Comparison of ENCODE assay signal across 9 mouse cellular contexts in genomic region chr9:22226846-22227245, GRCm38 (mm10). TPM values are rescaled to one million over a fixed set of nuclear protein-coding genes. Genes with fewer than 3 reads are reported as not detected.
A peak's percentile ranks its signal among the peaks of the same experiment; 100 is the strongest.
DNase-seq lines count a peak whose midpoint lies in the region; ATAC-seq lines count a peak whose summit lies in the region.
"Had no signal": no experiment of that assay in that cellular context is flagged by ENCODE, and none has a peak within 500 bp of the region (broad histone marks: within the 10 kb centered on the region; RNA-seq: fewer than 3 reads in every experiment).

No protein-coding gene starts in this region.

- no peaks in the 10 kb centered on the region for H3K36me3 ChIP-seq in kidney, embryonic 14.5 days (ENCODE audit: control insufficient read depth, insufficient read depth, low read length)
- peaks cover 4% of the 10 kb centered on the region; the same call in 1 of the 2 replicates for H3K36me3 ChIP-seq in embryonic facial prominence, embryonic 10.5 days (replicated peaks)
- H3K36me3 ChIP-seq in intestine, embryonic 14.5 days (ENCODE audit: control insufficient read depth, insufficient read depth, low read length) = no peaks in the 10 kb centered on the region
- H3K36me3 ChIP-seq in neural tube, embryonic 15.5 days = no peaks in the 10 kb centered on the region
- 0 out of 2 replicates have a peak, but pooled peaks cover 3% of the 10 kb centered on the region for H3K36me3 ChIP-seq in midbrain, embryonic 10.5 days

- no peak overlapping the region for H3K27ac ChIP-seq in kidney, embryonic 14.5 days (ENCODE audit: low read depth, low read length)
- no peak overlapping the region for H3K27ac ChIP-seq in embryonic facial prominence, embryonic 10.5 days (replicated peaks)
- H3K27ac ChIP-seq in intestine, embryonic 14.5 days (ENCODE audit: low read depth) = no peak overlapping the region
- no peak overlapping the region for H3K27ac ChIP-seq in neural tube, embryonic 15.5 days (replicated peaks)
- no peak overlapping the region for H3K27ac ChIP-seq in midbrain, embryonic 10.5 days (replicated peaks)

- H3K4me3 ChIP-seq in kidney, embryonic 14.5 days (ENCODE audit: low read length) = no peak overlapping the region
- H3K4me3 ChIP-seq in embryonic facial prominence, embryonic 10.5 days = no peak overlapping the region
- H3K4me3 ChIP-seq in intestine, embryonic 14.5 days (ENCODE audit: low read depth, low read length) = 0 out of 2 replicates have a peak overlapping the region, but pooled peaks have one; percentile 76
- no peak overlapping the region for H3K4me3 ChIP-seq in neural tube, embryonic 15.5 days (replicated peaks)
- H3K4me3 ChIP-seq in midbrain, embryonic 10.5 days = no peak overlapping the region

- no peak for ATAC-seq in kidney, embryonic 14.5 days (ENCODE audit: low FRiP score, low TSS enrichment)
- no peak for ATAC-seq in intestine, embryonic 14.5 days (replicated peaks; ENCODE audit: low FRiP score, low TSS enrichment, low read depth)
- ATAC-seq in neural tube, embryonic 15.5 days (ENCODE audit: low FRiP score) = no peak

- DNase-seq in kidney, adult 11 months = peak; percentile 61
- peak; percentile 10 for DNase-seq in embryonic facial prominence, embryonic 10.5 days (ENCODE audit: low spot score)
- no peak for DNase-seq in intestine, embryonic 14.5 days (ENCODE audit: low spot score)
- peak; percentile 10 for DNase-seq in naive thymus-derived CD4-positive, alpha-beta T cell, adult 2 months (ENCODE audit: low read depth)
- DNase-seq in layer of hippocampus, adult 9-11 months = no peak
- no peak for DNase-seq in midbrain, embryonic 10.5 days (ENCODE audit: low spot score)

- no peak overlapping the region for H3K4me2 ChIP-seq in kidney, embryonic 14.5 days (replicated peaks; ENCODE audit: low read depth, low read length)
- H3K4me2 ChIP-seq in intestine, embryonic 14.5 days (ENCODE audit: low read length) = peak overlapping the region; percentile 71; the same call in 1 of the 2 replicates
- H3K4me2 ChIP-seq in neural tube, embryonic 15.5 days = no peak overlapping the region

- H3K9me3 ChIP-seq in kidney, embryonic 14.5 days (ENCODE audit: control insufficient read depth, low read length) = peaks cover 3% of the 10 kb centered on the region; the same call in 1 of the 2 replicates
- H3K9me3 ChIP-seq in embryonic facial prominence, embryonic 10.5 days = no peaks in the 10 kb centered on the region; the same call in 1 of the 2 replicates
- H3K9me3 ChIP-seq in intestine, embryonic 14.5 days (ENCODE audit: control insufficient read depth, low read length) = no peaks in the 10 kb centered on the region
- no peaks in the 10 kb centered on the region for H3K9me3 ChIP-seq in neural tube, embryonic 15.5 days (replicated peaks)
- H3K9me3 ChIP-seq in midbrain, embryonic 10.5 days (replicated peaks) = no peaks in the 10 kb centered on the region

- 84% methylated on average over 15 of the region's 15 CpGs for WGBS in kidney, embryonic 14.5 days
- WGBS in embryonic facial prominence, embryonic 10.5 days = 93% methylated on average over 15 of the region's 15 CpGs
- WGBS in intestine, embryonic 14.5 days = 59% methylated on average over 15 of the region's 15 CpGs
- WGBS in neural tube, embryonic 15.5 days = 78% methylated on average over 15 of the region's 15 CpGs
- WGBS in midbrain, embryonic 10.5 days = 96% methylated on average over 15 of the region's 15 CpGs

- no peak overlapping the region for H3K9ac ChIP-seq in kidney, embryonic 14.5 days (ENCODE audit: low read depth, low read length)
- H3K9ac ChIP-seq in intestine, embryonic 14.5 days (ENCODE audit: low read length) = no peak overlapping the region
- no peak overlapping the region for H3K9ac ChIP-seq in neural tube, embryonic 15.5 days (replicated peaks)

- no peaks in the 10 kb centered on the region for H3K4me1 ChIP-seq in kidney, embryonic 14.5 days (ENCODE audit: control insufficient read depth, insufficient read depth, low read length)
- H3K4me1 ChIP-seq in embryonic facial prominence, embryonic 10.5 days = peaks cover 5% of the 10 kb centered on the region; the same call in 1 of the 2 replicates
- H3K4me1 ChIP-seq in intestine, embryonic 14.5 days (replicated peaks; ENCODE audit: control insufficient read depth, insufficient read depth, low read length) = no peaks in the 10 kb centered on the region
- H3K4me1 ChIP-seq in neural tube, embryonic 15.5 days = peaks cover 5% of the 10 kb centered on the region
- H3K4me1 ChIP-seq in midbrain, embryonic 10.5 days = peaks cover 6% of the 10 kb centered on the region

- H3K27me3 ChIP-seq in kidney, embryonic 14.5 days (ENCODE audit: control insufficient read depth, insufficient read depth, low read length) = no peaks in the 10 kb centered on the region
- H3K27me3 ChIP-seq in embryonic facial prominence, embryonic 10.5 days (replicated peaks; ENCODE audit: low read depth, poor library complexity, severe bottlenecking) = no peaks in the 10 kb centered on the region
- H3K27me3 ChIP-seq in intestine, embryonic 14.5 days (replicated peaks; ENCODE audit: control insufficient read depth, insufficient read depth, low read length) = no peaks in the 10 kb centered on the region
- no peaks in the 10 kb centered on the region for H3K27me3 ChIP-seq in neural tube, embryonic 15.5 days (replicated peaks)
- H3K27me3 ChIP-seq in midbrain, embryonic 10.5 days (ENCODE audit: low read depth, poor library complexity, severe bottlenecking) = no peaks in the 10 kb centered on the region
- H3K27me3 ChIP-seq: CH12.LX had no signal

RNA-seq across cellular contexts. Expression of gene Zfp809, which starts 1.3 kb away (rescaled TPM):
- 19.8 and 24.6 TPM in 2 replicates for polyA plus RNA-seq in kidney, embryonic 14.5 days (2014; fragmentation: Nextera tagmentation; extraction: Ambion mirVana)
- 11.2 and 12.7 TPM in 2 replicates for polyA plus RNA-seq in embryonic facial prominence, embryonic 10.5 days (2016; fragmentation: Nextera tagmentation; extraction: Ambion mirVana)
- polyA plus RNA-seq in intestine, embryonic 14.5 days (2014; fragmentation: Nextera tagmentation; extraction: Ambion mirVana) = 23.8 and 24.5 TPM in 2 replicates
- polyA plus RNA-seq in neural tube, embryonic 15.5 days (2015; fragmentation: Nextera tagmentation; extraction: Ambion mirVana) = 8.8 and 14.0 TPM in 2 replicates
- 10.4 and 11.6 TPM in 2 replicates for polyA plus RNA-seq in midbrain, embryonic 10.5 days (2016; fragmentation: Nextera tagmentation; extraction: Ambion mirVana)

RNA-seq across cellular contexts. Expression of gene Zfp599, which starts 32.8 kb away (rescaled TPM):
- 5.3 and 7.8 TPM in 2 replicates for polyA plus RNA-seq in kidney, embryonic 14.5 days (2014; fragmentation: Nextera tagmentation; extraction: Ambion mirVana)
- 8.3 and 9.3 TPM in 2 replicates for polyA plus RNA-seq in embryonic facial prominence, embryonic 10.5 days (2016; fragmentation: Nextera tagmentation; extraction: Ambion mirVana)
- 5.8 and 5.9 TPM in 2 replicates for polyA plus RNA-seq in intestine, embryonic 14.5 days (2014; fragmentation: Nextera tagmentation; extraction: Ambion mirVana)
- 6.8 and 7.6 TPM in 2 replicates for polyA plus RNA-seq in neural tube, embryonic 15.5 days (2015; fragmentation: Nextera tagmentation; extraction: Ambion mirVana)
- 5.7 and 6.8 TPM in 2 replicates for polyA plus RNA-seq in midbrain, embryonic 10.5 days (2016; fragmentation: Nextera tagmentation; extraction: Ambion mirVana)

RNA-seq across cellular contexts. Expression of gene Zfp872, which starts 39.0 kb away (rescaled TPM):
- polyA plus RNA-seq in kidney, embryonic 14.5 days (2014; fragmentation: Nextera tagmentation; extraction: Ambion mirVana) = 0.13 and 0.32 TPM in 2 replicates
- 0.24 and 0.26 TPM in 2 replicates for polyA plus RNA-seq in embryonic facial prominence, embryonic 10.5 days (2016; fragmentation: Nextera tagmentation; extraction: Ambion mirVana)
- 0.12 and 0.42 TPM in 2 replicates for polyA plus RNA-seq in intestine, embryonic 14.5 days (2014; fragmentation: Nextera tagmentation; extraction: Ambion mirVana)
- 0.42 and 0.58 TPM in 2 replicates for polyA plus RNA-seq in neural tube, embryonic 15.5 days (2015; fragmentation: Nextera tagmentation; extraction: Ambion mirVana)
- 0.25 TPM in 2 replicates for polyA plus RNA-seq in midbrain, embryonic 10.5 days (2016; fragmentation: Nextera tagmentation; extraction: Ambion mirVana)

Comparison
In these comparisons a context has a peak if more than half of its experiments do, and no peak if none do; other contexts are left out.
1. DNase-seq: peak in kidney, adult 11 months (single experiment), embryonic facial prominence, embryonic 10.5 days (single experiment) and naive thymus-derived CD4-positive, alpha-beta T cell, adult 2 months (single experiment); none in intestine, embryonic 14.5 days (single experiment), layer of hippocampus, adult 9-11 months (single experiment) and midbrain, embryonic 10.5 days (single experiment).